Mouse (Mus musculus): ENCODE results near the gene Dpf2.

Dpf2 gene

DNA sequence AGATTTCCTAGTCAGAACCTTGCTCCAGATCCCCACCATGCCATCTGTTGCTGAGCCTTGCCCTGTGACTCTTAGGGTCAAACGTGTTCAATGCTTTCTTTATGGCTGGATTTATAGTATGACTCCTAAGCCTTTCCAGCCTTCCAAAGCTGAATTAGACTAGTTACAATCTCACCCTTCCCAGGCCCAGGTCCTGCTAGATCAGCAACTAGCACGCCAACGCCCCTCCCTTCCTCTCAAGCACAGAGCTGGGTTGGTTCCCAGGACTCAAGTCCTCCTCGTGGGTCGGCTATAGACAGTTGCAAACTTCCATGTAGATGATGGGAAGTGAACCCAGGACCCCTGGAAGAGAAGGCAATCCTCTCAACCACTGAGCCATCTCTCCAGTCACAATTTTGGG is 22.9 kb upstream of the Dpf2 start:
- DNase-seq (ENCODE audit: low spot score), result no peak

- DNase-seq (ENCODE audit: low spot score), result no peak
Observed at GRCm38 (mm10) chr19:5935266-5935665, 22.5 kb upstream of the Dpf2 start.

DNA sequence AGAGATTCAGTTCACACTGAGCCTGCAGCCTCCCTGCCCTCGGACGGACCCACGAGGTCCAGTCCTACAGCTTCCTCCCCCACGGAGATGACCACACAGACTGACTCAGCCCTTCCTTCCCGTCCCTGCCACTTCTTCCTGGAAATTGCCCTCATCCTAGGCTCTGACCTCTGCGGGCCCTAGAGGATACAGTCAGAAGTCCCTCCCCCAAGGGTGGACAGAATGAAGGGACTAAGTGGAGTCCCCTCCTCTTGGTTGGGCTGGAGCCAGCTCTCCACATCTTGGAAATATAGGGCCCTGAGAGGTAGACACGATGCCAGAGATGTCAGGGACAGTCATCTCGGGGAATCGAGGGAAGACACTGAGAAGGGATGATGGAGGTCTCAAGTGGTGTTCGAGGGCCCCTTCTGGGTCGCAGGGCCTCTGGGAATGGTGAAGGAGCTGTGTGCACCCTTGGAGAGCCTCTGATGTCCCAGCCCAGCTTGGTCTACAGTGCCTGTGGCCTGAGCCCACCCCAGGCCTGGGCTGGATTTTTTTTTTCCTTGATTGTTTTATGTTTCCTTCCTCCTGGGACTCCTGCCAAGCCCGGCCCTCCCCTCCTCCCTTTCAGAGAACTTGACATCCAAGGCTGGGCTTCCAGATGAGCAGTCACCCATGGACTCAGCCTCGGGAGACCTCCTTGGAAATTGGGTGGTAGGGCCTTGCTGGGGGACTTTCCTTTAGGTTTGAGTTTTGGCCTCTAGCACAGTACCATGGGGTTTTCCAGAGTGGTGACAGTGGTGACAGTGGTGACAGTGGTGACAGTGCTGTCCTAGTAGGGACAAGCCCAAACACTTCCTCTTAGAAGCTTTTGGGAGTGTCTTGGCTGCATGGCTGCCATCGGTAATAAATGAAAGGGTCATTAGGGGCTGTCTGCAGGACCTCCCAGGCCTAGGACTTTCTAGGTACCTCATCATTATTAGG is 17.1 kb upstream of the Dpf2 start:
- DNase-seq (ENCODE audit: low spot score), result no peak

GRCm38 (mm10) chr19:5928546-5928945 is 15.7 kb upstream of the Dpf2 start:
- no peak for DNase-seq (ENCODE audit: low spot score)

GRCm38 (mm10) chr19:5928104-5928503 is 15.3 kb upstream of the Dpf2 start:
- peak; percentile 17 for DNase-seq (ENCODE audit: low spot score)

DNA sequence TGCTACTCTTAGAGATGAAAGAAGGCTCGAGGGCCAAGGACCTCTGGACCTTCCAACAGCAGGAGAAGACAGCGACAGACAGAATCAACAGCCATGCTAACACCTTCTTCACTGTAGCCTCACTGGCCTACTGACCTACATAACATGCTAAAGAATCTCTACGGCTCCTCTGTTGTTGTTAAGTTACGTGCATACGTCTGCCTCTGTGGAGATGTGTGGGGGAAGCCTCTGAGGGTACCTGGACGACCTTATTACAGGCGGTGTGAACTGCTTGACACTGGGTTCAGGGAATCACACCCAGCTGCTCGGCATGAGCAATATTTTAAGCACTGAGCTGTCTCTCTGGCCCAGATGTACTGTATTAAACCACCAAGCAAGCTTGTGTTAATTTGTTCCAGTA is 14.7 kb upstream of the Dpf2 start:
- no peak for DNase-seq (ENCODE audit: low spot score)

GRCm38 (mm10) chr19:5927026-5927425 is 14.2 kb upstream of the Dpf2 start:
- DNase-seq (ENCODE audit: low spot score), result no peak

GRCm38 (mm10) chr19:5925311-5925855 is 12.6 kb upstream of the Dpf2 start:
- DNase-seq (ENCODE audit: low spot score), result no peak

- peak; percentile 92 for DNase-seq (ENCODE audit: low spot score)
Observed at GRCm38 (mm10) chr19:5924713-5925093, 11.9 kb upstream of the Dpf2 start, which contains the start of gene Cdc42ep2. TSS of gene Cdc42ep2 (minus strand) at chr19:5924816.

DNA sequence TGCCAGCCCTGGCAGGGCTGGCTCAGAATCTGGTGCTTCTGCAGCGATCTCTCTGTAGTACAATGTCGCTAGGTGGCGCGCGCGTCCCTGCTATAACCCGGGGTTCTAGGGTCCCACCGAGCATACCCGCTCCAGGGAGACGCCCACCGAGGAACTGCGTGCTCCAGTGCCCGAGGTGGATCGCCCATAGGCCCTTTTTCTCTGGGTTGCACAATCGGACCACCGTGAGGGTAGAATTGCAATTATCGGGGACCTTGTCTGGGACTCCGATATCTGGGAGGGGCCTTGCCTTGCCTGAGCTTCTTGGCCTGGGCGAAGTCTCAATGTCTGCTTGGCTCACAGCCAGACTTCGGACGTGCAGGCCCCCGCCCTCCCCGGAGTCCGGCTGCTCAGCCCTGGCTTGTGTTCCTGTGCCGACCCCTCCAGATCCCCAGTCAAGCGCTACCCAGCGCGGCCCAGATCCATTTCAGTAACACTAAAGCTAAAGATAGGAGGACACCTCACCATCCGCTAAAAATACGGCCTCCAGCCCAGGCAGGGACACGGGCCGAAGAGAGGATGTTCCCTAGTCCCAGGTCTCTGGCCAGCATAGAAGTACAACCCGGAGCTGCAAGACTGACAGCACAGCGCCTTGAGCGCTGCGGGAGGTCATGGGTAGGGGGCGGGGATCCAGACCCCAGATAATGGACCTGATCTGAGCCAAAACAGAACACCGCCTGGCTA is 11.3 kb upstream of the Dpf2 start:
- DNase-seq (ENCODE audit: low spot score), result peak; percentile 81

DNA sequence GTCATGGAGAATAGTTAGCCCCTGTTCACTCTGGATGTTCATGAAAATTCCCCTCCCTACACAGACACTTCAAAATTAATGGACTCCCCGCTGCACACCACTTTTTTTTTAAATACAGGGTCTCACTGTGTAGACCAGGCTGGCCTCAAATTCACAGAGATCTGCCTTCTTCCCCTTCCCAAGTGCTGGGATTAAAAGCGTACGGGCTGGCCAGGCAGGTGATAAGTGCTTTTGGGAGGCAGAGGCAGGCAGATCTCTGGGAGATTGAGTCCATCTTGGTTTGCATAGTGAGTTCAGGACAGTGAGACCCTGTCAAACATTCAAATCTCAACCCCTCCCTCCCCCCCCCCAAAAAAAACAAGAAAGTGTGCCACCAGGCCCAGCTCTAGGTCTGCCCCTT is 10.2 kb upstream of the Dpf2 start:
- no peak for DNase-seq (ENCODE audit: low spot score)

- DNase-seq (ENCODE audit: low spot score), result peak; percentile 34
Observed at GRCm38 (mm10) chr19:5922119-5922942, 9.5 kb upstream of the Dpf2 start.

DNA sequence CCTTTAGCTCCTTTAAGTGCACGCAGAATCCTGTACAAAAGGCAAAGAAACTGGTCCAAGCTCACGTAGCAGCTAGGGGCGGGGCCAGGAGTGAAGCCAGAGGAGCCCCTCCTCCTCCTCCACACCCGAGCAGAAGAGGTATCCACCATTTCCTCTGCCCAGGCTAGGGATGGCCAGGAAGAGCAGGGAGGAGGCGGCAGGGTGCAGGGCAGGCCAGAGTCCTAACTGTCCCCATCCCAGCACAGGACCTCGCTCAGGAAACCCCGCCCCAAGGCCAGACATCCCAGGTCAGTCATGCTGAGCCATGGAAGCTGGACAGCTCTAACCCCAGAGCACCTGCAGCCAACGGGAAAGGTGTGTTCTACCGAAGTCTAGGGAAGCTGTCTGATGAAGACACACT is 8.9 kb upstream of the Dpf2 start:
- no peak for DNase-seq (ENCODE audit: low spot score)

- peak; percentile 98 for DNase-seq (ENCODE audit: low spot score)
Observed at GRCm38 (mm10) chr19:5912103-5913006, 455 bp downstream of the Dpf2 start.

DNA sequence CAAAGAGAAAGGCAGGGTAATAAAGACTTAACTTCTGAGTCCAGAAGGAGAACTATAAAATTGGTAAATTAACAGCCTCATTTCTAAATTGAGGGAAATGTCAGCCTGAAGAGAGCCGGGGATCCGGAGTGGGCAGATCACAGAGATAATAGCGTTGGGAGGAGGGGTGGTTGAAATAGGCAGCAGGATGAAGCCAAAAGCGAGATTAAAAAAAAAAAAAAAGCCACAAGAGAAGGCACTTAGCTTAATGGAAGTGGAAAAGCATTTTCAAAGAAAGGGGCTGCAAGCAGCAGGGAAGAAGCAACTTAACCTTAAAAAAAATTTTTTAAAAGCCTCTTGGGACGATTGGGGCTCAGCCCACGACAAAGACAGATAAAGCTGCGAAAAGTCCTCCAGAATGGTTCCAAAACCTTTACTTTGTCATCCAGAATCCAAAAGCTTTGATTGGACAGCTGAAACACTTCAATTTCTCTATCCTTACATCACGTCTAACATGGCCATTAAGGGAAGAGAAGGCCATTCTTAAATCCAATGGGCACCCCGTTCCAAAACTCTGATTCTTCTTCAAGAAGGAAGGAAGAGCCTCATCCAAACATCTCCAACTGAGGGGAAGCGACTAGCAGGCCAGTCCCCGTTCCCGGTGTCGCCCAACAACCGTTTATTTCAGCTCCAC is 1.2 kb downstream of the Dpf2 start:
- no peak for DNase-seq (ENCODE audit: low spot score)

DNA sequence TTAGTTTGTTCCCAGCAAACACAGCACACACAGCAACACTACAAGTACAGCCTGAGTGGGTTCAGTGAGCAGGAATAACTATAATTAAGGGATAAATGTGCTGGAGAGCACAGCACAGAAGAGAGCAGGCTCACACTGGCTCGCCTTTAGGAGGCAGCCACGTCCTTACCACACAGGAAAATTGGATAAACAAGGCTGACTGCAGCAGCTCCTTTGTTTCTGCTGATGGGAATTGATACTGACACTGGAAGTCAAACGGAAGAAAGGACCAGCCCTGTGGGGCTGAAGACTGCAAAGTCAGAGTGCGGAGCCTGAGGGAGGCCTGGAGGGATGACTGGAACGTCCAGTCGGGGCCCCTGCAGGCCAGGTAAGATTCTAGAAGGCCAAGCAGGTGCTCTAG is 2.6 kb downstream of the Dpf2 start:
- no peak for DNase-seq (ENCODE audit: low spot score)

GRCm38 (mm10) chr19:5907275-5907674 is 5.5 kb downstream of the Dpf2 start:
- DNase-seq (ENCODE audit: low spot score), result no peak

DNA sequence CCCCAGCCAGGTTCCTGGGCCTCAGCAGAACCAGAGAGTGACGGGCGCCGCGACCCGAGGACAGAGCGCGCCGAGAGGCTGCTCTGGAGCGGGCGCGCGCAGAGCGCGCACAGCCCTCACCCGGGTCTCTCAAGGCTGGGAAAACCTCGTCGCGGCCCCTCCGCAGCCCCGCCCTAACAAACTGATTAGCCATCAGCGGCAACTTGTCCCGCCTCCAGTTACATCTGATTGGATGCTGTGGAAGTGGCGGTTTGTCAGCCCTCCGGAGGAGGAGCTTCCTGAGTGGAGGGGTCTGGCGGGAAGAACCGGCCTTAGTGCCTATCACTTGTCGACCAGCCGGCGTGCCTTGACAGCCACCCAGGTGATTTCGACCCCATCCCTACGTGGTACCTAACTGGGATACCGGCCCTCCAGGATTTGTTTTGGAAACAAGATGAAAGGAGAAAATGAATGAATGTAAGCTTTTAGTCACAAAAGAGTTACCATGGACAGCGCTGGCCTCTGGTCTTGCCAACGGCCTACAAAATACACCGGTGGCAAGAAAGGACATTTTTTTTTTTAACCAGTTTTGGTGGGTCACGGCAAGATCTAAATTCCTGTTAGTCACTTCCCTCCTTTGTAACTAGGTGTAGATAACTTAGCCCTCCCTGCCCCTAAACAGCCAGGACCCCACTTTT is 18.7 kb downstream of the Dpf2 start, which contains the start of gene Tigd3:
Gene Tigd3 (minus strand): TSS at position 148 of the 677 bp plus-strand sequence.
- peak; percentile 86 for DNase-seq (ENCODE audit: low spot score)

DNA sequence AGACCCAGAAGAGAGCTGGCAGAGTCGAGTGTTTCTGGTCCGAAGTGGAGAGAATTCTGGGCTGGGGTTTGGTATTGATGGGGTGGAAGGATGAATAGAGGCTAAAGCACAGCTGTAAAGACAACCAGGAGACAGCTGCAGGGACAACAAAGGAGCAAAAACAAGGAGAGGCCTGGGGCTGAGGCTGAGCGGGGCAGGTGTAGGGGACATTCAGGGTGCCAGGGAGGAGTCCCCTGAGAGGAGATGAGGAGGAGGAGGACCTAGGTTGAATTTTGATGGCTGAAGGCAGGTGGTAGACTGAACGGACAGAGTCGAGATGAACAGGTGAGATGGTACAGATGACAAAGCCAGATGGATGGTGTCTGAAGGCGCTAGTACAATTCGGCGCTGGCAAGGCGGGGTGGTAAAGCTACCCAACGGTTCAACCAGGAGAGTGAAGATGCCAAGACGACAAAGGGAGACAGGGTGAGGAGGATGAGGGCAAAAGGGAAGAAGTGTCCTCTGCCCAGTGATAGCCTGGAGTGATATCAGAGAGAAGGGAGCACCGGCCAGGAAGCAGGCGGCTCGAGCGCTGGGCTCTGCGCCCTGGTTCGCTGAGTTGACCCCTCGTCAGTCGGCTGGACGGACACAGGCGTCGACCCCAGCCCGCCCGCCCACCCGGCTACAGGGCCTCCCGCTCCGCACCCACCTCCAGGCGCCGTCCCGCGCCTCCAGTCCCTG is 19.4 kb downstream of the Dpf2 start:
- DNase-seq (ENCODE audit: low spot score), result no peak
